Mouse (Mus musculus) 3134 (cell line): ENCODE measurements around the gene Git1.
"Not testable (repeated sequence)": the region's sequence is repeated elsewhere in the genome, so short reads cannot be mapped to it uniquely, and the experiment has no call there.

Source experiments
- DNase-seq: peaks from one replicate; pipeline ENCODE4 v3.0.0-alpha.2; 2011; ENCODE audit warnings: low spot score; ENCODE audit not compliant: insufficient read length; ENCODE audit errors: extremely low read depth

The Git1 gene

GRCm38 (mm10) chr11:77516553-77517425 is 23.4 kb downstream of the Git1 start:
- no peak for DNase-seq

- no peak for DNase-seq
Observed at GRCm38 (mm10) chr11:77518051-77518798, 24.9 kb downstream of the Git1 start.

- no peak for DNase-seq
Observed at GRCm38 (mm10) chr11:77519043-77519442, 25.7 kb downstream of the Git1 start, which contains the start of gene Gm10392. TSS of gene Gm10392 (minus strand) at chr11:77519198.

GRCm38 (mm10) chr11:77520601-77521529 is 27.5 kb downstream of the Git1 start:
- no peak for DNase-seq

- DNase-seq = no peak
Observed at GRCm38 (mm10) chr11:77525804-77526486, 32.6 kb downstream of the Git1 start.

- not testable (repeated sequence) for DNase-seq
Observed at GRCm38 (mm10) chr11:77528420-77528819, 35.1 kb downstream of the Git1 start.

- DNase-seq = no peak
Observed at GRCm38 (mm10) chr11:77529644-77530043, 36.3 kb downstream of the Git1 start.

GRCm38 (mm10) chr11:77530862-77531261 is 37.5 kb downstream of the Git1 start:
- no peak for DNase-seq

- no peak for DNase-seq
Observed at GRCm38 (mm10) chr11:77532202-77532846, 39.0 kb downstream of the Git1 start.

- no peak for DNase-seq
Observed at GRCm38 (mm10) chr11:77545261-77545660, 51.9 kb downstream of the Git1 start.
